Mouse (Mus musculus): ENCODE data around the gene Nqo1. TPM values are rescaled to one million over a fixed set of nuclear protein-coding genes. Genes with fewer than 3 reads are reported as not detected.

The Nqo1 gene
- polyA plus RNA-seq, 1 experiment from 2014 or later: 30.6 TPM

- 95% methylated on average over 8 of the region's 8 CpGs for WGBS
- ATAC-seq: no peak
- H3K36me3 ChIP-seq (ENCODE audit: control insufficient read depth, insufficient read depth): peaks cover 20% of the 10 kb centered on the region
- H3K4me2 ChIP-seq (replicated peaks; ENCODE audit: low read depth): no peak overlapping the region
- no peak overlapping the region for H3K27ac ChIP-seq (ENCODE audit: low read depth, low read length)
- no peaks in the 10 kb centered on the region for H3K27me3 ChIP-seq (replicated peaks; ENCODE audit: control insufficient read depth, insufficient read depth, low read length)
- TF ChIP-seq CTCF (IDR thresholded peaks at IDR 0.05; ENCODE audit: low read depth): no peak
- H3K4me3 ChIP-seq (ENCODE audit: low read depth, low read length): no peak overlapping the region
- no peaks in the 10 kb centered on the region for H3K4me1 ChIP-seq (replicated peaks; ENCODE audit: control insufficient read depth, insufficient read depth, low read length)
- H3K9ac ChIP-seq (ENCODE audit: low read depth, low read length): no peak overlapping the region
- no peaks in the 10 kb centered on the region for H3K9me3 ChIP-seq (ENCODE audit: control insufficient read depth)
Observed at GRCm38 (mm10) chr8:107380734-107381133, 22.3 kb downstream of the Nqo1 start.

- no peaks in the 10 kb centered on the region for H3K27me3 ChIP-seq (replicated peaks; ENCODE audit: control insufficient read depth, insufficient read depth, low read length)
- no peaks in the 10 kb centered on the region for H3K4me1 ChIP-seq (replicated peaks; ENCODE audit: control insufficient read depth, insufficient read depth, low read length)
- TF ChIP-seq CTCF (IDR thresholded peaks at IDR 0.05; ENCODE audit: low read depth): no peak
- no peaks in the 10 kb centered on the region for H3K9me3 ChIP-seq (ENCODE audit: control insufficient read depth)
- WGBS: 92% methylated on average over 3 of the region's 3 CpGs
- no peak overlapping the region for H3K4me3 ChIP-seq (ENCODE audit: low read depth, low read length)
- ATAC-seq: no peak
- H3K36me3 ChIP-seq (ENCODE audit: control insufficient read depth, insufficient read depth): peaks cover 25% of the 10 kb centered on the region
- H3K27ac ChIP-seq (ENCODE audit: low read depth, low read length): no peak overlapping the region
- H3K9ac ChIP-seq (ENCODE audit: low read depth, low read length): no peak overlapping the region
- no peak overlapping the region for H3K4me2 ChIP-seq (replicated peaks; ENCODE audit: low read depth)
Observed at GRCm38 (mm10) chr8:107377346-107377745, 25.7 kb downstream of the Nqo1 start.

- Histone ChIP-seq H3K4me1 (replicated peaks; ENCODE audit: control insufficient read depth, insufficient read depth, low read length) (no peaks in the 10 kb centered on the region), H3K27me3 (replicated peaks; ENCODE audit: control insufficient read depth, insufficient read depth, low read length) (no peaks in the 10 kb centered on the region), H3K4me2 (replicated peaks; ENCODE audit: low read depth) (no peak overlapping the region), H3K9me3 (ENCODE audit: control insufficient read depth) (no peaks in the 10 kb centered on the region), H3K9ac (ENCODE audit: low read depth, low read length) (no peak overlapping the region), H3K27ac (ENCODE audit: low read depth, low read length) (no peak overlapping the region), H3K36me3 (ENCODE audit: control insufficient read depth, insufficient read depth) (peaks cover 36% of the 10 kb centered on the region), H3K4me3 (ENCODE audit: low read depth, low read length) (no peak overlapping the region)
- no peak for TF ChIP-seq CTCF (IDR thresholded peaks at IDR 0.05; ENCODE audit: low read depth)
- WGBS: 66% methylated on average over 4 of the region's 4 CpGs
- ATAC-seq: no peak
Observed at GRCm38 (mm10) chr8:107370311-107370710, 32.7 kb downstream of the Nqo1 start.

Other genes starting within 250 kb of the Nqo1 start
- 4.8 and 6.6 TPM in 2 replicates for gene Nfat5, start 109.7 kb downstream of the Nqo1 start, polyA plus RNA-seq (2015; fragmentation: Nextera tagmentation; extraction: Ambion mirVana)
- 22.3 and 24.6 TPM in 2 replicates for gene Nob1, start 21.8 kb upstream of the Nqo1 start, polyA plus RNA-seq (2015; fragmentation: Nextera tagmentation; extraction: Ambion mirVana)
- gene Wwp2, start 33.2 kb upstream of the Nqo1 start, polyA plus RNA-seq (2015; fragmentation: Nextera tagmentation; extraction: Ambion mirVana): 34.9 and 37.4 TPM in 2 replicates
- 118 and 119 TPM in 2 replicates for gene Psmd7, start 185.3 kb upstream of the Nqo1 start, polyA plus RNA-seq (2015; fragmentation: Nextera tagmentation; extraction: Ambion mirVana)

All from intestine, postnatal 0 days (tissue).